Mouse (Mus musculus) liver, adult 2 months (tissue): ENCODE measurements at regions not wholly inside any gene's neighbourhood (a gene's known extent, or its start where the extent isn't known, plus 50 kb on each side); places are given as distances from the start of the nearest gene placed in this dataset.

ENCODE experiments used
- DNase-seq: peaks from one replicate; pipeline ENCODE4 v3.0.0-alpha.2; 2011; ENCODE audit warnings: low read depth, low spot score; ENCODE audit errors: extremely low read depth
- H3K27ac ChIP-seq: fragments of 200-500 bp; replicated peaks from 2 replicates; pipeline ENCODE4 v1.5.1; 2012; ENCODE audit warnings: low read depth, mild to moderate bottlenecking, control low read depth, inconsistent platforms, low read length; ENCODE audit not compliant: insufficient read depth
- H3K27me3 ChIP-seq: fragments of 200-500 bp; 2 replicates; pipeline ENCODE4 v1.6.1; 2012; ENCODE audit warnings: mild to moderate bottlenecking, moderate library complexity, low read length, inconsistent platforms; ENCODE audit not compliant: control insufficient read depth, insufficient read depth
- H3K36me3 ChIP-seq: fragments of 200-500 bp; 2 replicates; pipeline ENCODE4 v1.6.1; 2012; ENCODE audit warnings: low read length, inconsistent platforms; ENCODE audit not compliant: control insufficient read depth, insufficient read depth
- H3K4me1 ChIP-seq: fragments of 200-500 bp; 2 replicates; pipeline ENCODE4 v1.6.1; 2011; ENCODE audit warnings: low read length; ENCODE audit not compliant: control insufficient read depth, insufficient read depth
- H3K4me3 ChIP-seq: fragments of 200-500 bp; 2 replicates; pipeline ENCODE4 v1.5.1; 2011; ENCODE audit warnings: low read depth, mild to moderate bottlenecking, control low read depth, low read length, moderate library complexity; ENCODE audit not compliant: insufficient read depth
- H3K79me2 ChIP-seq: fragments of 200-500 bp; 2 replicates; pipeline ENCODE4 v1.6.1; 2012; ENCODE audit warnings: inconsistent platforms, mild to moderate bottlenecking, low read length, moderate library complexity; ENCODE audit not compliant: control insufficient read depth, insufficient read depth
- H3K9ac ChIP-seq: fragments of 200-500 bp; 2 replicates; pipeline ENCODE4 v1.6.1; 2012; ENCODE audit warnings: low read depth, mild to moderate bottlenecking, control low read depth, inconsistent platforms, low read length
- CTCF ChIP-seq: fragments of 200-500 bp; IDR thresholded peaks from 2 replicates; pipeline ENCODE4 v1.5.1; 2011; ENCODE audit warnings: low read depth, low read length, control low read depth
- POLR2A ChIP-seq: fragments of 200-500 bp; IDR thresholded peaks from 2 replicates; pipeline ENCODE4 v1.6.1; 2011; ENCODE audit warnings: low read length, control low read depth; ENCODE audit not compliant: insufficient read depth; ENCODE audit errors: extremely low read depth
- WGBS: fragments of 180-500 bp; shearing (Covaris S2); methylation state at CpG from one replicate; pipeline ENCODE4 v1.1.7; 2018; 5-methylcytosine and 5-hydroxymethylcytosine counted together

DNA sequence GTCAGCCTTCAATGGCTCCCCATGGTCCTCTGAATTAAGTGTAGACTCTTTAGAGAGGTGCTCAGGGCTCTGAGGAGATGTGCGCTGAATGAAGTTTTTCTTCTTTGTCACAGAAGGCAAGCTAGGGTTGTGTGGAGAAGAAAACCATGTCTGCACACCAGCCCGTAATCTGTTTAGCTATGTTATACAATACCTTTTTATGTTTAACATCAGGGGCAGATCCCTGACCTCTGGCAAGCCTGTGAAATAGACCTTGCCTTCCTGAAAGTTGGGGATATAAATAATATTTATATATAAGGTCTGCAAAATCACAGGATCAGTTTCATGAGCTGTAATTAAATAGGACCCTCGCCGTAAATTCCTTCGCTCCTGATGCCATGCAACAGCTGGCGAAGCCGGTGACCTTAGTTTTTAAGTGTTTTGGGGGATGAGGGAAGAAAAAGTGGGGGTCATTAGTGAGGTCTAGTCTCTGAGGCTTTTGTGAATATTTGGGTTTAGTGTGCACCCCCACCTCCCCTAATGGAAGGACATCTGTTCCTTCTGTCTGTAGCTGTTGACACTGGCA, 119.7 kb downstream of the Mtx2 start:
- Histone ChIP-seq H3K79me2 (no peaks in the 10 kb centered on the region), H3K27me3 (no peaks in the 10 kb centered on the region; the same call in 1 of the 2 replicates), H3K4me3 (no peak overlapping the region), H3K27ac (no peak overlapping the region), H3K36me3 (no peaks in the 10 kb centered on the region), H3K9ac (no peak overlapping the region), H3K4me1 (no peaks in the 10 kb centered on the region)
- no peak for DNase-seq
- WGBS: 94% methylated on average over 7 of the region's 7 CpGs
- no peak for TF ChIP-seq CTCF
- no peak for TF ChIP-seq POLR2A

DNA sequence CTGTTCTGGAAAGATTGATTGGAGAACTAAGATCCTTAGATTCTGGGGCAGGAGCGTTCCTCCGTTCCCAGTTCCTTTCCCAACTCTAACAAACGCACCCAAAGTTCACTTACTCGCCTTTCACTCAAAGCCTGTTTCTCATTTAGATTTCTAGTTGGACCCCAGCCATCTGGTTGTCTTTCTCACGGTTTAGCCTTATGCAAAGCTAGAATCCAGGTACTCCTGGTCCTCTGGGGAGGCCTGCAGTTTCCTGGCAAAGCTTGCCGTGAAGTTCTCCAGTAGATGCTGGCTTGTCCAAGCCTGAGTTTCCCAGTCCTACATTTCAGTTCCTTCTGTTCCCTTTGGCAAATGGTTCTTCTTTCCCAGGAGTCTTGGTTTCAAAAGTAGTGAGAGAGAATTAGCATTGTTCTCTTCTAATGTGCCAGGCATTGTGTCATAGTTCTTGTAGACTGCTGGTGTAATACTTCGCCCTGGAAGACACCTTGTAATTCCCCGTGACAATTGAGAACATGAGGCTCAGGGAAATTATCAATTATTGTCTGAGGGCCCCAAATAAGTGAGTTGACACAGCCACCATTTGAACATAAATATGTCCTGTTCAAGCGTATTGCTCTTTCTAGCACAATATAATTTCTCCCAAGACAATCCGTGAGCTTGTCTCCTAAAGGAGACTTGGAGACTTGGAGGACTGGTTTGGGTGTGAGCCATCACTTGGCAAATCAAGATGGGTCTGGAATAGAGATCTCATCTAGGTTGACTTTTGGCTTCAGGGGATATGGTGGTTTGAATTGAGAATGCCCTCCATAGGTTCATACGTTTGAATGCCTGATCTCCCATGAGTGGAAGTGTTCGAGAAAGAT, 126.0 kb downstream of the Mtx2 start:
- TF ChIP-seq POLR2A (no peak), CTCF (no peak)

DNA sequence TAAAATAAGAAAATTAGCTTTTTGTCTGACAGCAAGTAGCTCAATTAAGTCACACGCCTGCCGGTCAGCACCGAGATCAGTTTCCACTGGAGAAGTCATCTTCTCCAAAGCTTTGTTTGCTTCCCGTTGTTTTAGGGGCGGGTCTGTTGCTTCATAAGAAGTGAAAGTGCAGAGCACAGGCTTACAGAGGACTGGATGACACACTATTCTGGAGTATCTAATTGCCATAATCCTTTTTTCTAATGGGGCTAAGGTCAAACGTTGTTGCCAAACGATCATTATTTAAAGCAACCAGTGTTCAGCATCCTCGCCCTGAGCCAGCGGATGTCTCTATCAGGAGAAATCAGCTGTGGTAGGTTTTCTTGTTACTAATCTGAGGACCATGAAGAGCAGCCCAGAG, 128.5 kb downstream of the Mtx2 start:
- H3K4me3 ChIP-seq: no peak overlapping the region
- H3K9ac ChIP-seq: no peak overlapping the region
- no peak for DNase-seq
- H3K4me1 ChIP-seq: no peaks in the 10 kb centered on the region
- H3K79me2 ChIP-seq: no peaks in the 10 kb centered on the region
- H3K27ac ChIP-seq: no peak overlapping the region
- WGBS: 69% methylated on average over 9 of the region's 9 CpGs
- H3K36me3 ChIP-seq: no peaks in the 10 kb centered on the region
- TF ChIP-seq CTCF (no peak), POLR2A (no peak)
- peaks cover 4% of the 10 kb centered on the region; the same call in 1 of the 2 replicates for H3K27me3 ChIP-seq

More for the DNA sequence above, 126.0 kb downstream of the Mtx2 start:
- no peaks in the 10 kb centered on the region for H3K79me2 ChIP-seq
- H3K27ac ChIP-seq: no peak overlapping the region
- no peak overlapping the region for H3K9ac ChIP-seq
- no peak overlapping the region for H3K4me3 ChIP-seq
- H3K27me3 ChIP-seq: peaks cover 2% of the 10 kb centered on the region; the same call in 1 of the 2 replicates
- no peaks in the 10 kb centered on the region for H3K4me1 ChIP-seq
- WGBS: 88% methylated on average over 12 of the region's 12 CpGs
- H3K36me3 ChIP-seq: no peaks in the 10 kb centered on the region
- DNase-seq: no peak

DNA sequence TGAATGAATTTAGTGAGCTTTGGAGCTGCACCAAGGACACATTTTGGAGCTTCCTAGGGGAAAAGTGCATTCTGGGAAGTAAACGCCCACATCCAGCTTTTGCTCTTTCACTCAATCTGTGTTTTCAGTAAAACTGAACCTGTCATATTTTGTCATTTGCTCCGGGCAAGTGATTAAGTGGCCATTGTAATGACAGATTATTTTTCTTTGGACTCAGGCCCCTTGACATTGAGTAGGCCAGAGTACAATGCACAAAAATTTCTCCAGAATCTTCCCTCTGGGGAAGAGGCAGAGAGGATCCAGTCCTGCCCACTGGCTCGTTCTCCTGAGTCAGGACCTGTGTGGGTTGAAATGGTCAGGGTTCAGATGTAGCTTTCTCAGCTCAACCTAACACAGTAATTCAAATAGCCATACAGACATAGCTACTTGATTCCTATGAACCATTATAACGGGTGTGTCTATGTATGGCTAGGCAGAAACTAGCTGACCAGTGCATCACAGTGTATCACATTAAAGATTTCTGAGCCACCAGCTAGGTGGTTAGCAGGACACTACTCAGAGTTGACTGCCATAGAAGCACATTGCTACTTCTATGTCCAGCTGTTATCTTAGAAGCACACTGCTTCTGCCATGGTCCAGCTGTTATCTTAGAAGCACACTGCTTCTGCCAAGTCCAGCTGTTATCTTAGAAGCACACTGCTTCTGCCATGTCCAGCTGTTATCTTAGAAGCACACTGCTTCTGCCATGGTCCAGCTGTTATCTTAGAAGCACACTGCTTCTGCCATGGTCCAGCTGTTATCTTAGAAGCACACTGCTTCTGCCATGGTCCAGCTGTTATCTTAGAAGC, 129.9 kb downstream of the Mtx2 start:
- H3K79me2 ChIP-seq: no peaks in the 10 kb centered on the region
- 78% methylated on average over 4 of the region's 4 CpGs for WGBS
- no peak overlapping the region for H3K9ac ChIP-seq
- H3K27me3 ChIP-seq: peaks cover 4% of the 10 kb centered on the region; the same call in 1 of the 2 replicates
- TF ChIP-seq POLR2A: no peak
- TF ChIP-seq CTCF: no peak
- H3K36me3 ChIP-seq: no peaks in the 10 kb centered on the region
- no peak overlapping the region for H3K27ac ChIP-seq
- no peak for DNase-seq
- no peaks in the 10 kb centered on the region for H3K4me1 ChIP-seq
- no peak overlapping the region for H3K4me3 ChIP-seq

DNA sequence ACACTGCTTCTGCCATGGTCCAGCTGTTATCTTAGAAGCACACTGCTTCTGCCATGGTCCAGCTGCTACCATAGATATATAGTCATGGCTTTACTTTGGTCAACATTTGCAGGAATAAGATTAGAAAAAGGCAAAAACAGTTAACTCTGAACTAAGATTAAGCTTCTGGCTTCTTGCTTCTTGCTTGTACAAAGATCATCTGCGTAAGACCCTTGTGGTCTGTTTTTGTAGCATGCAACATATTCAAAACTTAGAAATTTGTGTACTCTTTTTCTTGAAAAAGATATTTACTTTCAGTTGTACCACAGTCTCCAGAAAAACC, 130.5 kb downstream of the Mtx2 start:
- Histone ChIP-seq H3K79me2 (no peaks in the 10 kb centered on the region), H3K4me1 (no peaks in the 10 kb centered on the region), H3K4me3 (no peak overlapping the region), H3K27me3 (peaks cover 6% of the 10 kb centered on the region; the same call in 1 of the 2 replicates), H3K9ac (no peak overlapping the region), H3K27ac (no peak overlapping the region), H3K36me3 (no peaks in the 10 kb centered on the region)
- no peak for DNase-seq
- TF ChIP-seq CTCF (no peak), POLR2A (no peak)
- 94% methylated on average over 1 of the region's 1 CpGs for WGBS
